Mouse (Mus musculus) lung, postnatal 0 days (tissue): ENCODE measurements around the gene Olfr487. TPM values are rescaled to one million over a fixed set of nuclear protein-coding genes. Genes with fewer than 3 reads are reported as not detected.

Experiments
- ATAC-seq: fragments of 200-750 bp; cut with Nextera tagmentation; 2 replicates; pipeline ENCODE4 v1.8.0; 2017; ENCODE audit warnings: moderate library complexity
- DNase-seq: peaks from one replicate; pipeline ENCODE4 v3.0.0-alpha.2; 2016; ENCODE audit warnings: low spot score
- H3K27ac ChIP-seq: fragments of 300-500 bp; sonication (generic); 2 replicates; pipeline ENCODE4 v1.5.1; 2014; ENCODE audit warnings: antibody characterized with exemption, mild to moderate bottlenecking, low read length, mixed read lengths
- H3K27me3 ChIP-seq: fragments of 300-500 bp; sonication (generic); replicated peaks from 2 replicates; pipeline ENCODE4 v1.6.1; 2014; ENCODE audit warnings: low read length, mixed read lengths; ENCODE audit not compliant: insufficient read depth
- H3K36me3 ChIP-seq: fragments of 300-500 bp; sonication (generic); 2 replicates; pipeline ENCODE4 v1.6.1; 2014; ENCODE audit warnings: low read length, mixed read lengths; ENCODE audit not compliant: insufficient read depth
- H3K4me1 ChIP-seq: fragments of 300-500 bp; sonication (generic); 2 replicates; pipeline ENCODE4 v1.6.1; 2014; ENCODE audit warnings: antibody characterized with exemption, low read depth, low read length, mixed read lengths; ENCODE audit not compliant: insufficient read depth
- H3K4me2 ChIP-seq: fragments of 300-500 bp; sonication (generic); replicated peaks from 2 replicates; pipeline ENCODE4 v1.6.1; 2014; ENCODE audit warnings: low read depth, mild to moderate bottlenecking, low read length, moderate library complexity, mixed read lengths
- H3K4me3 ChIP-seq: fragments of 300-500 bp; sonication (generic); 2 replicates; pipeline ENCODE4 v1.5.1; 2014; ENCODE audit warnings: low read depth, low read length
- H3K9ac ChIP-seq: fragments of 300-500 bp; sonication (generic); replicated peaks from 2 replicates; pipeline ENCODE4 v1.6.1; 2014; ENCODE audit warnings: low read depth, mild to moderate bottlenecking
- H3K9me3 ChIP-seq: fragments of 300-500 bp; sonication (generic); 2 replicates; pipeline ENCODE4 v1.6.1; 2016; ENCODE audit warnings: low read length, mixed read lengths
- CTCF ChIP-seq: IDR thresholded peaks from 2 replicates; pipeline ENCODE4 v1.5.1; 2016; ENCODE audit warnings: antibody characterized with exemption, mild to moderate bottlenecking
- EP300 ChIP-seq: IDR thresholded peaks from 2 replicates; pipeline ENCODE4 v1.6.1; 2016; ENCODE audit warnings: antibody characterized with exemption, mild to moderate bottlenecking, control low read depth
- polyA plus RNA-seq: library from polyadenylated mRNA; unstranded; fragments of >200 nt; fragmentation: Nextera tagmentation; extraction: Ambion mirVana; gene quantifications from 2 replicates; pipeline ENCODE4 v1.2.1, GENCODE M21; 2015

Olfr487 gene
- polyA plus RNA-seq, 1 experiment from 2014 or later = not detected

DNA sequence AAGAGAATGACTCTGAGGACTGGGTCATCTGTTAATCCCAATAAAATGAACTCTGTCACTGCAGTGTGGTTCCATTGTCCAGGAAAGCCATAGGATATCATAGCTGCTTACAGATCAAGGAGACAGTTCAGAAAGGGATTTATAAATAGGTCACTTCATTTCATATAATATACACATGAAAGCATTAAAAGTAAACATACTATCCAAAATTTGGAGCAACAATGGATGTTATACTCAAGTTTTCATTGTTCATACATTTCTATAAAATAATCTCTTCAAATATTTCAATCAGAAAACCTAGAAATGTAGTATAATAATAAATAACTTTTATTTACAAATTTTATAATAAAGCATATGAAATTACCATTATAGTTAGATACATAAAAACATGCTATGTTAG is 54.7 kb downstream of the Olfr487 start, which contains the start of gene Olfr485:
TSS of gene Olfr485 (minus strand) at position 101 of the 400 bp plus-strand sequence.
- no peak within 1 kb of the TSS for H3K4me3 ChIP-seq
- no peaks in the 10 kb centered on the region for H3K36me3 ChIP-seq
- no peaks in the 10 kb centered on the region for H3K9me3 ChIP-seq
- ATAC-seq = no peak
- no peaks in the 10 kb centered on the region for H3K4me1 ChIP-seq
- no peaks in the 10 kb centered on the region for H3K27me3 ChIP-seq
- no peak for DNase-seq
- no peak for TF ChIP-seq CTCF
- no peak for TF ChIP-seq EP300
- no peak within 1 kb of the TSS for H3K9ac ChIP-seq
- no peak within 1 kb of the TSS for H3K27ac ChIP-seq
- H3K4me2 ChIP-seq = no peak within 1 kb of the TSS

Other genes with a start within 250 kb of the Olfr487 start
- not detected in 2 replicates for gene Olfr476, start 249.8 kb downstream of the Olfr487 start, polyA plus RNA-seq
- gene Olfr477, start 227.9 kb downstream of the Olfr487 start, polyA plus RNA-seq = not detected in 2 replicates
- gene Olfr478, start 180.6 kb downstream of the Olfr487 start, polyA plus RNA-seq = not detected in 2 replicates
- gene Olfr479, start 163.9 kb downstream of the Olfr487 start, polyA plus RNA-seq = not detected in 2 replicates
- gene Olfr480, start 147.3 kb downstream of the Olfr487 start, polyA plus RNA-seq = not detected in 2 replicates
- gene Olfr481, start 134.8 kb downstream of the Olfr487 start, polyA plus RNA-seq = not detected in 2 replicates
- gene Olfr482, start 117.0 kb downstream of the Olfr487 start, polyA plus RNA-seq = 0.08 and 0.16 TPM in 2 replicates
- gene Olfr483, start 113.8 kb downstream of the Olfr487 start, polyA plus RNA-seq = not detected in 2 replicates
- gene Olfr484, start 87.2 kb downstream of the Olfr487 start, polyA plus RNA-seq = not detected in 2 replicates
- not detected in 2 replicates for gene Olfr485, start 54.8 kb downstream of the Olfr487 start, polyA plus RNA-seq
- not detected in 2 replicates for gene Olfr486, start 41.9 kb downstream of the Olfr487 start, polyA plus RNA-seq
- gene Olfr488, start 43.7 kb upstream of the Olfr487 start, polyA plus RNA-seq = not detected in 2 replicates
- gene Olfr490, start 74.3 kb upstream of the Olfr487 start, polyA plus RNA-seq = not detected in 2 replicates
- gene Olfr491, start 98.8 kb upstream of the Olfr487 start, polyA plus RNA-seq = not detected in 2 replicates
- not detected in 2 replicates for gene Olfr492, start 109.0 kb upstream of the Olfr487 start, polyA plus RNA-seq
- not detected in 2 replicates for gene Olfr493, start 132.3 kb upstream of the Olfr487 start, polyA plus RNA-seq
- not detected in 2 replicates for gene Olfr494, start 150.7 kb upstream of the Olfr487 start, polyA plus RNA-seq
- gene Olfr495, start 178.5 kb upstream of the Olfr487 start, polyA plus RNA-seq = not detected in 2 replicates
- not detected in 2 replicates for gene Olfr497, start 205.8 kb upstream of the Olfr487 start, polyA plus RNA-seq